Mouse (Mus musculus) lung, adult 2 months (tissue): Measurements from ENCODE around the gene Me3.

ENCODE experiments used
- CTCF ChIP-seq: fragments of 200-500 bp; IDR thresholded peaks from 2 replicates; pipeline ENCODE4 v1.5.1; 2011; ENCODE audit warnings: mild to moderate bottlenecking, low read length, control low read depth; ENCODE audit not compliant: insufficient read depth
- POLR2A ChIP-seq: fragments of 200-500 bp; IDR thresholded peaks from 2 replicates; pipeline ENCODE4 v1.6.1; 2011; ENCODE audit warnings: low read depth, mild to moderate bottlenecking, control low read depth, low read length, borderline replicate concordance; ENCODE audit errors: extremely low read depth

- TF ChIP-seq POLR2A (no peak), CTCF (peak; percentile 47; the same call in 1 of the 2 replicates)
Measured at GRCm38 (mm10) chr7:89841670-89842403, 209.6 kb downstream of the Me3 start.
